Mouse (Mus musculus) ES-E14 (cell line): Measurements from ENCODE around the gene Pth1r. TPM values are rescaled to one million over a fixed set of nuclear protein-coding genes. Genes with fewer than 3 reads are reported as not detected.

Experiments used
- DNase-seq: peaks from one replicate; pipeline ENCODE4 v3.0.0-alpha.2; 2013; ENCODE audit warnings: low read depth, low spot score
- H3K27ac ChIP-seq: 2 replicates; pipeline ENCODE4 v1.5.1; 2012; ENCODE audit warnings: low read depth, mild to moderate bottlenecking, low read length, moderate library complexity, mixed read lengths; ENCODE audit not compliant: poor library complexity, insufficient read depth, severe bottlenecking
- H3K36me3 ChIP-seq: 2 replicates; pipeline ENCODE4 v1.6.1; 2012; ENCODE audit warnings: mild to moderate bottlenecking, low read length, moderate library complexity, mixed read lengths; ENCODE audit not compliant: control insufficient read depth, poor library complexity, insufficient read depth, severe bottlenecking
- H3K4me1 ChIP-seq, 2 experiments: fragments of 150-350 bp in 1 of 2; sonication (generic) in 1 of 2; 2 replicates each; pipeline ENCODE4 v1.6.1; 2012; ENCODE audit warnings: low read length in 2 of 2, mild to moderate bottlenecking in 1 of 2, mixed read lengths in 1 of 2; ENCODE audit not compliant: control insufficient read depth in 2 of 2, insufficient read depth in 2 of 2, poor library complexity in 1 of 2
- H3K4me3 ChIP-seq, 2 experiments: fragments of 150-350 bp in 1 of 2; sonication (generic) in 1 of 2; 2 replicates each; pipeline ENCODE4 v1.5.1; 2012; ENCODE audit warnings: low read length in 2 of 2, low read depth in 1 of 2, mild to moderate bottlenecking in 1 of 2, mixed read lengths in 1 of 2; ENCODE audit not compliant: insufficient read depth in 1 of 2, poor library complexity in 1 of 2, severe bottlenecking in 1 of 2
- H3K9ac ChIP-seq: 2 replicates; pipeline ENCODE4 v1.6.1; 2012; ENCODE audit warnings: low read depth, mild to moderate bottlenecking, low read length, mixed read lengths; ENCODE audit not compliant: poor library complexity, insufficient read depth, severe bottlenecking
- H3K9me3 ChIP-seq: fragments of 150-350 bp; sonication (generic); 2 replicates; pipeline ENCODE4 v1.6.1; 2012; ENCODE audit warnings: low read depth, mild to moderate bottlenecking, low read length; ENCODE audit not compliant: control insufficient read depth, insufficient read depth
- CHD2 ChIP-seq: IDR thresholded peaks from 2 replicates; pipeline ENCODE4 v1.6.1; 2014; ENCODE audit warnings: mild to moderate bottlenecking, low read depth, low read length, inconsistent platforms
- HCFC1 ChIP-seq: IDR thresholded peaks from 2 replicates; pipeline ENCODE4 v1.6.1; 2012; ENCODE audit warnings: low read length, inconsistent platforms, borderline replicate concordance; ENCODE audit not compliant: insufficient read depth
- MAFK ChIP-seq: IDR thresholded peaks from 2 replicates; pipeline ENCODE4 v1.6.1; 2014; ENCODE audit warnings: mild to moderate bottlenecking, low read depth, low read length, inconsistent platforms; ENCODE audit not compliant: insufficient read depth
- ZC3H11A ChIP-seq: IDR thresholded peaks from 2 replicates; pipeline ENCODE4 v1.6.1; 2012; ENCODE audit warnings: low read depth, mild to moderate bottlenecking, inconsistent platforms, low read length, borderline replicate concordance
- ZNF384 ChIP-seq: IDR thresholded peaks from 2 replicates; pipeline ENCODE4 v1.6.1; 2012; ENCODE audit warnings: low read depth, low read length, inconsistent platforms
- in situ Hi-C, 2 experiments: fragments of 600-800 bp; cut with MboI; formaldehyde crosslinking; loops; one replicate each; pipeline ENCODE4 v1.15.1; 2025; ENCODE audit warnings: low sequenced_read_pairs in 2 of 2, inconsistent platforms in 1 of 2; ENCODE audit not compliant: unreplicated experiment in 2 of 2
- total RNA-seq: library from RNA; depleted of rRNA; stranded (reverse); fragments of 300-350 nt; gene quantifications from 2 replicates; pipeline ENCODE4 v1.2.3, GENCODE M21; 2012

The Pth1r gene
- total RNA-seq, 1 experiment: 6.8 TPM

GRCm38 (mm10) chr9:110741711-110742294 lies 5.1 kb downstream of the Pth1r start, which contains the start of gene Myl3:
Gene Myl3 (plus strand): TSS chr9:110741861.
- no peak for DNase-seq
- H3K4me1 ChIP-seq: peaks cover 0 to 2% of the 10 kb centered on the region in 2 experiments; a peak in 2 of 4 replicates
- in situ Hi-C loops: no loop called here

GRCm38 (mm10) chr9:110739961-110740360 lies 7.0 kb downstream of the Pth1r start:
- no peak overlapping the region for H3K4me3 ChIP-seq
- H3K27ac ChIP-seq: no peak overlapping the region
- H3K36me3 ChIP-seq: no peaks in the 10 kb centered on the region
- no peak for DNase-seq
- peaks cover 0 to 4% of the 10 kb centered on the region in 2 experiments; a peak in 2 of 4 replicates for H3K4me1 ChIP-seq
- in situ Hi-C loops: no loop called here
- TF ChIP-seq ZNF384 (no peak), ZC3H11A (no peak), MAFK (no peak), HCFC1 (no peak), CHD2 (no peak)
- no peak overlapping the region for H3K9ac ChIP-seq
- H3K9me3 ChIP-seq: no peaks in the 10 kb centered on the region

More at GRCm38 (mm10) chr9:110741711-110742294, 5.1 kb downstream of the Pth1r start, which contains the start of gene Myl3:
- no peaks in the 10 kb centered on the region for H3K9me3 ChIP-seq
- H3K36me3 ChIP-seq: no peaks in the 10 kb centered on the region
- no peak within 1 kb of the TSS for H3K27ac ChIP-seq
- H3K9ac ChIP-seq: peak within 1 kb of the TSS; percentile 18
- H3K4me3 ChIP-seq: peak within 1 kb of the TSS; percentile 74 to 92
- TF ChIP-seq ZC3H11A: no peak
- no peak for TF ChIP-seq MAFK
- TF ChIP-seq CHD2: no peak
- no peak for TF ChIP-seq ZNF384
- no peak for TF ChIP-seq HCFC1

GRCm38 (mm10) chr9:110738054-110738453 lies 8.9 kb downstream of the Pth1r start:
- in situ Hi-C loops: no loop called here
- no peak for TF ChIP-seq MAFK
- no peak for TF ChIP-seq HCFC1
- TF ChIP-seq ZNF384: no peak
- TF ChIP-seq CHD2: no peak
- TF ChIP-seq ZC3H11A: no peak
- no peak for DNase-seq
- no peak overlapping the region for H3K9ac ChIP-seq
- no peaks in the 10 kb centered on the region for H3K9me3 ChIP-seq
- no peak overlapping the region for H3K4me3 ChIP-seq
- no peak overlapping the region for H3K27ac ChIP-seq
- no peaks in the 10 kb centered on the region for H3K36me3 ChIP-seq
- H3K4me1 ChIP-seq: peaks cover 0 to 7% of the 10 kb centered on the region in 2 experiments; a peak in 1 of 4 replicates

GRCm38 (mm10) chr9:110736362-110736761 lies 10.6 kb downstream of the Pth1r start:
- TF ChIP-seq ZNF384 (no peak), CHD2 (no peak)
- no peak overlapping the region for H3K9ac ChIP-seq
- no peaks in the 10 kb centered on the region for H3K36me3 ChIP-seq
- DNase-seq: no peak
- H3K27ac ChIP-seq: no peak overlapping the region
- no peaks in the 10 kb centered on the region for H3K9me3 ChIP-seq
- in situ Hi-C loops: no loop called here
- no peak overlapping the region for H3K4me3 ChIP-seq
- H3K4me1 ChIP-seq: peaks cover 4 to 6% of the 10 kb centered on the region in 2 experiments; a peak in 2 of 4 replicates

GRCm38 (mm10) chr9:110734154-110734553 lies 12.8 kb downstream of the Pth1r start:
- Histone ChIP-seq H3K4me3 (no peak overlapping the region), H3K9me3 (no peaks in the 10 kb centered on the region), H3K27ac (no peak overlapping the region), H3K36me3 (no peaks in the 10 kb centered on the region), H3K4me1 (peaks cover 4 to 5% of the 10 kb centered on the region in 2 experiments; a peak in 2 of 4 replicates), H3K9ac (no peak overlapping the region)
- no peak for DNase-seq
- TF ChIP-seq ZC3H11A: no peak
- no peak for TF ChIP-seq HCFC1
- no peak for TF ChIP-seq MAFK
- TF ChIP-seq CHD2: no peak
- no peak for TF ChIP-seq ZNF384
- in situ Hi-C loops: no loop called here
